Mouse (Mus musculus) forebrain, postnatal 0 days (tissue): ENCODE data around the gene Dkk3. TPM values are rescaled to one million over a fixed set of nuclear protein-coding genes. Genes with fewer than 3 reads are reported as not detected.
"Not testable (repeated sequence)": the region's sequence is repeated elsewhere in the genome, so short reads cannot be mapped to it uniquely, and the experiment has no call there.

Experiments used
- ATAC-seq: fragments of 200-750 bp; cut with Nextera tagmentation; 2 replicates; pipeline ENCODE4 v1.8.0; 2017; ENCODE audit warnings: mild to moderate bottlenecking, moderate library complexity
- DNase-seq: peaks from one replicate; pipeline ENCODE4 v3.0.0-alpha.2; 2015
- H3K27ac ChIP-seq: fragments of 300-500 bp; sonication (generic); 2 replicates; pipeline ENCODE4 v1.5.1; 2014; ENCODE audit warnings: low read depth, mild to moderate bottlenecking, antibody characterized with exemption, low read length, moderate library complexity, mixed read lengths
- H3K27me3 ChIP-seq: fragments of 300-500 bp; sonication (generic); 2 replicates; pipeline ENCODE4 v1.6.1; 2014; ENCODE audit warnings: mild to moderate bottlenecking, low read length, mixed read lengths; ENCODE audit not compliant: insufficient read depth
- H3K36me3 ChIP-seq: fragments of 300-500 bp; sonication (generic); 2 replicates; pipeline ENCODE4 v1.6.1; 2014; ENCODE audit warnings: mild to moderate bottlenecking, moderate library complexity; ENCODE audit not compliant: insufficient read depth
- H3K4me1 ChIP-seq: fragments of 300-500 bp; sonication (generic); 2 replicates; pipeline ENCODE4 v1.6.1; 2014; ENCODE audit warnings: antibody characterized with exemption; ENCODE audit not compliant: insufficient read depth
- H3K4me2 ChIP-seq: fragments of 300-500 bp; sonication (generic); 2 replicates; pipeline ENCODE4 v1.6.1; 2014; ENCODE audit warnings: low read depth, mild to moderate bottlenecking, moderate library complexity
- H3K4me3 ChIP-seq: fragments of 300-500 bp; sonication (generic); 2 replicates; pipeline ENCODE4 v1.5.1; 2014; ENCODE audit warnings: low read depth, low read length, mixed read lengths
- H3K9ac ChIP-seq: fragments of 300-500 bp; sonication (generic); 2 replicates; pipeline ENCODE4 v1.6.1; 2014; ENCODE audit warnings: mild to moderate bottlenecking
- H3K9me3 ChIP-seq: fragments of 300-500 bp; sonication (generic); 2 replicates; pipeline ENCODE4 v1.6.1; 2016; ENCODE audit warnings: low read length
- CTCF ChIP-seq: sonication (generic); IDR thresholded peaks from 2 replicates; pipeline ENCODE4 v1.5.1; 2016; ENCODE audit warnings: antibody characterized with exemption, control low read depth, low read depth
- WGBS: fragments of 180-500 bp; shearing (Covaris S2); extraction: QIAGEN DNeasy Blood & Tissue Kit; methylation state at CpG from one replicate; pipeline ENCODE4 v1.1.7; 2014; 5-methylcytosine and 5-hydroxymethylcytosine counted together
- polyA plus RNA-seq: library from polyadenylated mRNA; unstranded; fragments of >200 nt; fragmentation: Nextera tagmentation; extraction: Ambion mirVana; gene quantifications from 2 replicates; pipeline ENCODE4 v1.2.1, GENCODE M21; 2015
- total RNA-seq: library from RNA; depleted of rRNA; stranded (reverse); fragments of >200 nt; gene quantifications from 2 replicates; pipeline ENCODE4 v1.2.3, GENCODE M21; 2014

The Dkk3 gene
- total and polyA plus RNA-seq, 2 experiments from 2014 or later = 49.9 to 50.8 TPM

GRCm38 (mm10) chr7:112169955-112170692 lies 11.3 kb upstream of the Dkk3 start:
- no peak overlapping the region for H3K27ac ChIP-seq
- no peaks in the 10 kb centered on the region for H3K9me3 ChIP-seq
- TF ChIP-seq CTCF = no peak
- no peaks in the 10 kb centered on the region for H3K27me3 ChIP-seq
- H3K4me1 ChIP-seq = no peaks in the 10 kb centered on the region
- H3K9ac ChIP-seq = no peak overlapping the region
- ATAC-seq = peak; percentile 89
- DNase-seq = peak; percentile 62
- H3K4me3 ChIP-seq = no peak overlapping the region
- H3K36me3 ChIP-seq = no peaks in the 10 kb centered on the region
- H3K4me2 ChIP-seq = no peak overlapping the region
- WGBS = 11% methylated on average over 10 of the region's 10 CpGs

- H3K9ac ChIP-seq = no peak overlapping the region
- H3K4me3 ChIP-seq = no peak overlapping the region
- no peak for ATAC-seq
- WGBS = 83% methylated on average over 4 of the region's 4 CpGs
- no peaks in the 10 kb centered on the region for H3K9me3 ChIP-seq
- no peaks in the 10 kb centered on the region; the same call in 1 of the 2 replicates for H3K4me1 ChIP-seq
- no peak for DNase-seq
- TF ChIP-seq CTCF = no peak
- H3K27me3 ChIP-seq = no peaks in the 10 kb centered on the region
- no peaks in the 10 kb centered on the region for H3K36me3 ChIP-seq
- no peak overlapping the region for H3K4me2 ChIP-seq
- H3K27ac ChIP-seq = no peak overlapping the region
Observed at GRCm38 (mm10) chr7:112165593-112165992, 6.7 kb upstream of the Dkk3 start.

- not testable (repeated sequence) for H3K4me3 ChIP-seq, H3K4me2 ChIP-seq, H3K9ac ChIP-seq, ATAC-seq, H3K36me3 ChIP-seq, H3K9me3 ChIP-seq, H3K27me3 ChIP-seq, DNase-seq, H3K4me1 ChIP-seq, H3K27ac ChIP-seq
- 86% methylated on average over 4 of the region's 4 CpGs for WGBS
Observed at GRCm38 (mm10) chr7:112165032-112165431, 6.2 kb upstream of the Dkk3 start.

GRCm38 (mm10) chr7:112164430-112164829 lies 5.6 kb upstream of the Dkk3 start:
- ATAC-seq (no peak), DNase-seq (no peak)
- Histone ChIP-seq H3K4me2 (no peak overlapping the region), H3K4me3 (no peak overlapping the region), H3K27ac (no peak overlapping the region), H3K27me3 (no peaks in the 10 kb centered on the region), H3K9ac (no peak overlapping the region), H3K36me3 (no peaks in the 10 kb centered on the region), H3K9me3 (no peaks in the 10 kb centered on the region), H3K4me1 (no peaks in the 10 kb centered on the region; the same call in 1 of the 2 replicates)
- 86% methylated on average over 3 of the region's 3 CpGs for whole genome bisulfite sequencing
- TF ChIP-seq CTCF = no peak

GRCm38 (mm10) chr7:112159835-112160234 lies 978 bp upstream of the Dkk3 start:
- Histone ChIP-seq H3K4me3 (no peak overlapping the region), H3K27ac (no peak overlapping the region), H3K9me3 (no peaks in the 10 kb centered on the region), H3K4me1 (peaks cover 3% of the 10 kb centered on the region; the same call in 1 of the 2 replicates), H3K4me2 (no peak overlapping the region), H3K27me3 (no peaks in the 10 kb centered on the region), H3K36me3 (no peaks in the 10 kb centered on the region), H3K9ac (no peak overlapping the region)
- 37% methylated on average over 5 of the region's 6 CpGs for WGBS
- ATAC-seq = no peak
- peak; percentile 49 for TF ChIP-seq CTCF
- DNase-seq = no peak

GRCm38 (mm10) chr7:112158316-112158741 lies 528 bp downstream of the Dkk3 start:
- Histone ChIP-seq H3K27me3 (no peaks in the 10 kb centered on the region), H3K9me3 (no peaks in the 10 kb centered on the region), H3K4me1 (peaks cover 9% of the 10 kb centered on the region), H3K4me3 (peak overlapping the region; percentile 47), H3K4me2 (peak overlapping the region; percentile 63), H3K27ac (peak overlapping the region; percentile 15; the same call in 1 of the 2 replicates), H3K9ac (peak overlapping the region; percentile 58), H3K36me3 (no peaks in the 10 kb centered on the region)
- TF ChIP-seq CTCF = no peak
- 7% methylated on average over 23 of the region's 23 CpGs for WGBS
- DNase-seq (peak; percentile 42), ATAC-seq (peak; percentile 61)

- H3K4me2 ChIP-seq = peak overlapping the region; percentile 63
- WGBS = 10% methylated on average over 22 of the region's 23 CpGs
- no peak for TF ChIP-seq CTCF
- H3K27ac ChIP-seq = no peak overlapping the region; the same call in 1 of the 2 replicates
- no peaks in the 10 kb centered on the region for H3K9me3 ChIP-seq
- peak overlapping the region; percentile 58 for H3K9ac ChIP-seq
- H3K36me3 ChIP-seq = no peaks in the 10 kb centered on the region
- ATAC-seq = peak; percentile 40
- peak overlapping the region; percentile 47 for H3K4me3 ChIP-seq
- peaks cover 9% of the 10 kb centered on the region for H3K4me1 ChIP-seq
- no peak for DNase-seq
- H3K27me3 ChIP-seq = no peaks in the 10 kb centered on the region
Observed at GRCm38 (mm10) chr7:112157584-112158315, 1.1 kb downstream of the Dkk3 start.
